Mouse (Mus musculus) kidney, adult 9 months (tissue): ENCODE data around the gene Palm.

Experiments
- DNase-seq: peaks from one replicate; pipeline ENCODE4 v3.0.0; 2022

Gene Palm

DNA sequence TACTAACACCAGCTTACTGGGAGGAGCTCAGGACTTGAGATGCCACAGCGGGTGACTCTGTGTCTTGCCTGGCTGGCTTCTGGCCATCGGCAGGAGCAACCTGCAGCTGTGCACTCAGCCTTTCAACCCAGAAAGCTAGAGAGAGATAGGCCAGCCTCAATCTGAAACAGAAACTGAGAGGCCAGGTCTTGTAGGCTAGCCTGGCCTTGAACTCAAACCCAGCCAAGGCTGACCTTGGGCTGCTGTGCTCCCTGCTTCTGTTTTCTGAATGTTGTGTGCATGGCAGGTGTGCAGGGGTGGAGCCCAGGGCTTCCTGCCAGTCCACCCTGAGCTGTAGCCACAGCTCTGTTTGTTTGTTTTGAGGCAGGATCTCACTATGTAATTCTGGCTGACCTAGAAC lies 20.2 kb upstream of the Palm start:
- no peak for DNase-seq

DNA sequence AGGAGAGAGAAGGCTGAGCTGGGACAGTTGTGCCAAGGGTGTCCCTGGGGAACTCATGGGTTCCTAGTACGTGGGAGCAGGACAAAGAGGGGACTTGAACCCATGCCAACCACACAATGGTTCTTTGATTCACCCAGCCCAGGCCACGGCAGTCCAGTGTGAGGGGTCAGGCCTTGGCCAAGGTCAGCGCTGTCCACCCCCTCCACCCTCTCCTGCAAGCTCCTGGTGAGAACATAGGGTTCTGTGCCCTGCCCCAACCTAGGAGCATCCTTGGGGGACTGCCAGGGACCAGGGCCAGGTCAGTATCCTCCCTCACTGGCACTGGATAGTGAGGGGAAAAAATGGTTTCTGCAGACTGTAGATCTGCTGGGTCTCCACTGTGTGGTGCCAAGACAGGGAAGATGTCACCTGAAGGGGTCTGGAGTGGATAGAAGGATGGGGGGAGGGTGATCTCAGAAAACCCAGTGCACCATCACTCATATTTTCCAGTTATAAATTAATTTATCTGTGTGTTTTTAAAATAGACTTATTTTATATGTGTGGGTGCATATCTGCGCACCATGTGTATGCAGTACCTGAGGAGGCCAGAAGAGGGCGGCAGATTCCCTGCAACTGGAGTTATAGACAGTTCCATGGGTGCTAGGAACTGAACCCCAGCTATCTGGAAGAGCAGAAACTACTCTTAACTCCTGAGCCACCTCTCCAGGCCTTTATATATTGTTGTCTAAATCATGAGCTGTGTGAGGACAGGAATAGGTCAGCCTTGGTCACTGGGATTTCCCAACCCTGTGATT lies 18.7 kb upstream of the Palm start:
- no peak for DNase-seq

DNA sequence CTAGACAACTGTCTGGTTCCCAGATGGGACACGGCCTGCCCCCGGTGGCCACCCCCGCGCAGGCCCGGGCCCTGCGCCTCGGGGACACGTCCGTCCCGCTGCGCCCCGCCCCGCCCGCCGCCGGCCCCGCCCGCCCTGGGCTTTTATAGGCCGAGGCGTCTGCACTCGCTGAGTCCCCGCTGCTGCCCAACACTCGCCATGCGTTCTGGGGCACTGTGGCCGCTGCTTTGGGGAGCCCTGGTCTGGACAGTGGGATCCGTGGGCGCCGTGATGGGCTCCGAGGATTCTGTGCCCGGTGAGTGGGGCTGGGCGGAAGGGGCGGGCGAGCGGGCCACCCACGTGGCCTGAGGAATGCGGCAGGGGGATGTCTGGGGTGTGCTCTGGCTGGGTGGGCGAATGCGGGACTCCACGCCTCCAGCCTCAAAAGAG lies 16.3 kb upstream of the Palm start, which contains the start of gene Fstl3:
TSS of gene Fstl3 (plus strand) at position 170 of the 429 bp plus-strand sequence.
- no peak for DNase-seq

DNA sequence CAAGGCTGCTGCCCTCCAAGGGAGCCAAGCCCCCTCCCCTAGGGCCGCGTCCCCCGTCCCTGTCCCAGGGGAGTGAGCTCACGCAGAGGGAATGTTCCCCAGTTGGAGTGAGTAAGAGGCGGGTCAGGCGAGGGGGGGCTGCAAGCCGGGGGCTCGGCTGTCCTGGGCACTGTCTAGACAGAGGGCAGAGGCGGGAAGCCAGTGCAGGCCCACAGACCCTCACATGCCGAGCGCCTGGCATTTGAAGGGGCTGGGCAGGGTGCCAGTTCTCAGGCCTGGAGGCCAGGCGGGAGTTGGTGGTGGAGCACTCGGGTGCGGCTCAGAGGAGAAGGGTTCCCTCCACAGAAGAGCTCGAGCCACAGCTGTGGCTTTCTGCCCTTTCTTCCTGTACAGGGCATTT lies 15.4 kb upstream of the Palm start:
- DNase-seq: no peak

DNA sequence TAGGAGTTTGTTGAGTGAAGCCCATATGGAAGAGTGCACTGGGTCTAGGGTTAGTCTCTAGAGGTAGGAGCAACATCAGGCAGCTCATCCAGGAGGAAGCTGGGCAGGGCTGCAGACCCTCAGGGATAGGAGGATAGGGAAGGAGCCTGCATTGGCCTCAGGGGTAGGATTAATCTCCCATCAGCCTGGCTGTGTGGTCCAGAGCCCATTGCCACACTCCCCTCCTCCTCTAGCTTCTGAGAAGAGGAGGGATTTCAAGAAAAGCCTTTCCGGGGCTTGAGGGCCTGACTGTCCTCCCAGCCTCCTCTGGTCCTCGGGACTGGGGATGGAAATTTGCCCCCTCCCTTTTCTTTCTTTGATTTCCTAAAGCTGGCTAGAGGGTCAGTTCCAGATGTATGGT lies 14.2 kb upstream of the Palm start:
- DNase-seq: no peak

DNA sequence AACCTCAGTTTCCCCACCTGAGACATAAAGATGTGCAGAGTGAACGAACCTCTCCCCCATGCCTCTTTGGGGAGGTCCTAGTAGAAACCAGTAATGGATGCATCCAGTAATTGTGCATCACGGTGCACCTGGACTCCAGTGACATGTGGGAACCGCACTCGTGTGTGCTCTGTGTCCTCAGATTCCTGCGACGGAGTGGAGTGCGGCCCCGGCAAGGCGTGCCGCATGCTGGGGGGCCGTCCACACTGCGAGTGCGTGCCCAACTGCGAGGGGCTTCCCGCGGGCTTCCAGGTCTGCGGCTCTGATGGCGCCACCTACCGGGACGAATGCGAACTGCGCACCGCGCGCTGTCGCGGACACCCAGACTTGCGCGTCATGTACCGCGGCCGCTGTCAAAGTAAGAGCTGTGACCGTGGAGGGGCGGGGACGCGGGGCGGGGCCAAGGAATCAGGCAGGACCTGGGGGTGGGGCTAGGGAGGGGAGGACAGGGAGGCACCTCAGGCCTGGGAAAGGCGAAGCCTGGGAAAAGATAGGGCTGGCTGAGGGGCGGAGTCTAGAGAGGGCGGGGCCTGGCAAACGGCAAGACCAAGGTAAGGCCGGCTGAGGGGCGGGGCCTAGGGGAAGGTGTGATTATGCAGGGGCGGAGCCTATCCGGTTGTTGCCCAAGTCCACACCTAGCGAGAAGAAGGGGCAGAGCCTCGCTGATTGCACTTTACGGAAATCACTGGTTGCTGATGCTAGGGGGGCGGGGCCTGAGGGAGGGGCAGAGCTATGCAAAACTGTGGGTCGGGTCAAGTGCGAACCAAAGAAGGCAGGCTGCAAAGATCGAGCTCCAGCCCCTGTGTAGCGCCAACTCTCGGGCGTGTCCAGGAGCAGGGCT lies 13.3 kb upstream of the Palm start:
- peak; percentile 100 for DNase-seq

DNA sequence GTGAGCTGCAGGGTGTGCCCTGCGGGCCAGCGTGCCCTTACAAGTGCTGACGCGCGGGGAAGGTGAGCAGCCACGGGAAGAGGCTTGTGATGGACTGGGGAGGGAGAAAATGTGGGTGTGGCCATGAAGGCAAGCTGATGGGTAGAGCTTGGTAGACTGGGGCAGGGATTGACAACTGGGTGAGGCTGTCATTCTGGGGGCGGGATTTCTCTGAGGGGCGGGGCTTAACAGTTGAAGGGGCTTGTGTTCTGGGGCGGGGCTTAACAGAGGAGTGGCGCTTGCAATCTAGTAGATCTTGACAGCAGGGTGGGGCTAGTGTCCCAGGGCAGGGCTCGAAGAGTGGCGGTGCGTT lies 12.7 kb upstream of the Palm start:
- no peak for DNase-seq

DNA sequence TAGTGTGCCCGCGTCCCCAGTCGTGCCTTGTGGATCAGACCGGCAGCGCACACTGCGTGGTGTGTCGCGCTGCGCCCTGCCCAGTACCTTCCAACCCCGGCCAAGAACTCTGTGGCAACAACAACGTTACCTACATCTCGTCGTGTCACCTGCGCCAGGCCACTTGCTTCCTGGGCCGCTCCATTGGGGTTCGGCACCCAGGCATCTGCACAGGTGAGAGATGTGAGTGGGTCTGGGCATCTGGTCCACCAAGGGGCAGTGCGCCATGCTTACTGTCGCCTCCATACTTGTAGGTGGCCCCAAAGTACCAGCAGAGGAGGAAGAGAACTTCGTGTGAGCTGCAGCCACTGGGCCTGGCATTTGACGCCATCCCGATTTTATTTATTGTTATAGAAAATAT lies 12.2 kb upstream of the Palm start:
- DNase-seq: no peak

DNA sequence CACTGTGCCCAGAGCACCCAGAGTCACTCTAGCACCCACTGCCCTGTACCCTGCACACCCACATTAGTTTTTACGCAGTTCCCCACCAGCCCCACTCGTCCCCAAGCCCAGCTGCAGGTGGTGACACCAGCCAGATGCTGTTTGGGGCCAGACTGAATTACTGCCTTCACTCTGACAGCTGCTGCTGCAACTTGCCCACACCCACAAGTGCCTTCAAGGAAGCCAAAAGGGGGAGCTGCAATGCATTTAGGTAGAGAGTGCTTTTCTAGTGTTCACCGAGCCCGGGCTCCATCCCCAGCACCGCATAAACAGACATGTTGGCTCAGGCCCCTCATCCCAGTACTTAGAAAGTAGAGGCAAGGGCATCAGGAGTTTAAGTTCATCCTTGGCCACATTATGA lies 11.4 kb upstream of the Palm start:
- DNase-seq: no peak

DNA sequence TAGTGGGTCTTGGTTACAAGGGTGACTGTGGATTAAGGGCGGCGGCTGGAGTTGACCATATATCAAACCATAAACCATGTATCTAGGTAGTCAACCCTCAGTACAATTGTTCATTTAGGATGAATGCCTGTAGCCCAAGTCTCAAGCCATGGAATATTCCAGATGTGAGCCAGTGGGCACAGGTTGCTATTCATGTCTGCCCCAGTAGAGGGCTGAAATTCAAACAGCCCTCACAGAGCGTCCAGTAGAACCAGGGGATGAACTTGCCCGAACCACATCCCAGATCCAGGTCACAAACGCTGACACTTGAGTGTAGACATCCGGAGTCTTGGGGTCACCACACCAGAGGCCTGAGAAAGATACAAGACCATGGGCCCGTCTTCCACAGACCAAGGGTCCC lies 10.3 kb upstream of the Palm start:
- no peak for DNase-seq

DNA sequence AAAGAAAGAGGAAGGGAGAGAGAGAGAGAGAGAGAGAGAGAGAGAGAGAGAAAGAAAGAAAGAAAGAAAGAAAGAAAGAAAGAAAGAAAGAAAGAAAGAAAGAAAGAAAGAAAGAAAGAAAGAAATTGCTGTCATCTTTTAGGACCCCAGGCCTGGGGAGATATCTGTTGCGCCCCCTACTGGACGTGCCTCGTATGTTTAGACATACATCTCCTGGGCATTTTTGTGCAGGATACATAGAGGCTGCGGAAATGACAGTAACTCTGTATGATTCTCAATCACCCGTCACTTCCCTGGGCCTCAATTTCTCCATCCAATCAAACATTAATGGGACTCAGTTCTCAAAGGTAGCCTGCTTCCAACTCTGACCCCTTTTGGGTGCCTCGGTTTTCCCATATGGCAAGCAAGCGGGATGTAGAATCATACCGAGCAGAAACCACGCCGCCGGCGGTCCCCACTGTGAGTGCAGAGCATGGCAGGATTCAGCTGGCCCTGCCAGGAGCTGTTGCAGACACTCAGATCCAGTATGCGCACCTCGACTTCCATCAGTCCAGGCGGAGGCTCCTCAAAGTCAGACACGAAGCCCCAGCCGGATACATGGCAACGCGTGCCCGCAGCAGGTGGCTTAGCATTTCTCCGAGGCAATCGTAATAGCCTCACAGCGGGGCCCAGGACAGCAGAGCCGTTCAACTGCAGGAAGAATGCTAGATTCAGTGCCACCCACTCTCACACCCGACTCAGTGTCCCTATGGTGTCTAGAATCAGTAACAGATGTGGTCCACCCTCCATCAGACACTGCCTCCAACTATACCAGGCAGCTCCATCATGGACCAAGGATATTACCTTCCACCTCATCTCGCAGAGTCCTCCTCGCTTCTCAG lies 9.2 kb upstream of the Palm start:
- DNase-seq: no peak

DNA sequence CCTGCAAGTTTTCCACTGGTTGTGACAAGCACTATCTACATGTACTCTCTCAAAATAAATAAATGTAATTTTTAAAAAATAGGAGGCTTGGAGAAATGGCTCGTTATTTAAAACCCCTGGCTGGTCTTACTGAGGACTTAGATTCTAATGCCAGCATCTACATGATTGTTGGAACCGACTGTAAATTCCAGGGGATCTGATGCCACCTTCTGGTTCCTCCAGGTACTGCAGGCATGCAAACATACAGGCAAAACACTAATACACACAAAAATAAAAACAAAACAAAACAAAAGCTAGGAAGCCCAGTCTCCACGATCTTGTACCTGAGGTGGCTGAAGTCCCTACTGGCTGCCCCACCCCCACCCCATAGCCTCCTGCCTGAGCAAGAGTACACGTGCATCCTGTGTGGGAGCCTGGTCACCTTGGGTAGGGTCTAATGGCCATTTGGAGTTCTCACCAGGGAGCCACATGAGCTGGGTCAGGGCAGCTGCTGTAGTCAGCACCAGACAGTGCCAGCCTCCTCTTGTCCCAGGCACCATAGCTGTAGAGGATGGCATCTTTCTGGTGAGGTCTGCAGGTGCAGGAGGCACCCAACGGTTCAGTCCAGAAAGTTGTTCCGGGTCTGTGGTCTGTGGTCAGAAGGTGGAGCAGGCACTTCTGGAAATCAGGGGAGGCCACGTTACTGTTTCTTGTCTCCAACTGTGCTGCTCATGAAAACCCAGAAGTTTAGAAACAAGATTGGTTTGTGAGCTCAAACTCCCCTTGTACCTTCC lies 4.8 kb upstream of the Palm start:
- peak; percentile 89 for DNase-seq

DNA sequence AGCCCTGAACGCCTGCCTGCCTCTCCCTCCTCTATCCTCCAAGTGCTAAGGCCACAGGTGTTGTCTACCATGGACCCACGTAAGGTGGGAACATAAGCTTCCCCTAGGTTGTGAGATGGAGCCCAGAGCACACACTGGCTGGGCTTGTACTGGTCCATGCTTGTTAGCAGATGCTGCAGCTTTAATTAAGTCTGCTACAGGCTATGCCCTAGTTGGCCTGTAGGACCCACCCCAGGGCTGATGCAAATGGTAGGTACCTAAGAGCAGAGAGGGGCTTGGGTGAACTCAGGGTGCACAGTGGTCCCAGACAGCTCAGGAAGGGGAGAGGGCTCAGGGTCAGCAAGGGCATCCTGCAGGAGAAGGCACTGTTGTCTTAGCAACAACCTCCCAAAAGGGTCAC lies 3.8 kb upstream of the Palm start:
- DNase-seq: no peak

DNA sequence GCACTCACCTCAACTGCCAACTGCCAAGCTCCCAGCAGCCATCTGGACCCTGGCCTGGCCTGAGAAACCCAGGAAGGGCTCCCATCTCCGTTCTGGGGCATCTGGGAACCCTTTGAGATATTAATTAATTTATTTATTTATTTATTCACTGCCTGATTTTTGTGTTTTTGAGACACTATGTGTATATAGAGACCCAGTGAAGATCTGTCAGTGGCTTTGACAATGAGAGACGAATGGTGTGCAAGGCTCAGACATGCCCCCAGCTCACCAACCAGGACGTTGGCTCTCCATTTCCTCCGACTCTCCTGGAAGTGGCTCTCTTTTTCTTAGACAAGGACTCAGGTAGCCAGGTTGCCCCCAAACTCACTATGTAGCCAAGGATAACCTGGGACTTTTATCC lies 2.5 kb upstream of the Palm start, which contains the start of gene Prss57:
TSS of gene Prss57 (minus strand) at position 101 of the 400 bp plus-strand sequence.
- DNase-seq: no peak

DNA sequence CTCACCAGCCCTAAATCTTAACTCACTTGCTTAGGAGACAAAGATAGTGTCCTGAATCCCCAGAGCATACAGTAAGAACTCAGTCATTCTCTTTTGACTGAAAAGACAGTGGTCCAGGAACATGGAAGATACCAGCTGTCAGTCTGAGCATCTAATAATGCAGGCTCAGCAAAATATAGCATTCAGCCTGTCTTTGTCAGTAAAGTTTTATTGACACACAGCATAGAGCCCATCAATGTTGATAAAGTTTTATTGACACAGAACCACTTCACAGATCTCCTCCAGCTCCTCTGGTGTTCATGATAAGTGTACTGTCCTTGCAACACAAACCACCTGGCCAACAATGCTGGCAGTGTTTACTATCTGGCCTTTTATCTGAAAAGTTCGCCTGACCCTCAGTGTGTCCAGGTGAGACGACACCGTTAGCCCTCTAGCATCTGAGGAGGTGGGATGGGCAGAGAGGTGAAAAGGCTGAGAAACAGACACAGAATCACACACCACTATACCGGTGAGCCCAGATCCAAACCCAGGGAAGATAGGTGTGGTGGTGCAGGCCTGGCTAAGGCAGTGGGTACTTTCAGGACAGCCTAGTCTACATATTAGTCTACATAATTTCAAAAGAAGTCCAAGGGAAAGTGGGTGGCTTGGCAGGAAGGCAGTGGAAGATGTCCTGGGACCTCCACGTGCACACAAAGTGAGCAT lies 882 bp upstream of the Palm start:
- no peak for DNase-seq

DNA sequence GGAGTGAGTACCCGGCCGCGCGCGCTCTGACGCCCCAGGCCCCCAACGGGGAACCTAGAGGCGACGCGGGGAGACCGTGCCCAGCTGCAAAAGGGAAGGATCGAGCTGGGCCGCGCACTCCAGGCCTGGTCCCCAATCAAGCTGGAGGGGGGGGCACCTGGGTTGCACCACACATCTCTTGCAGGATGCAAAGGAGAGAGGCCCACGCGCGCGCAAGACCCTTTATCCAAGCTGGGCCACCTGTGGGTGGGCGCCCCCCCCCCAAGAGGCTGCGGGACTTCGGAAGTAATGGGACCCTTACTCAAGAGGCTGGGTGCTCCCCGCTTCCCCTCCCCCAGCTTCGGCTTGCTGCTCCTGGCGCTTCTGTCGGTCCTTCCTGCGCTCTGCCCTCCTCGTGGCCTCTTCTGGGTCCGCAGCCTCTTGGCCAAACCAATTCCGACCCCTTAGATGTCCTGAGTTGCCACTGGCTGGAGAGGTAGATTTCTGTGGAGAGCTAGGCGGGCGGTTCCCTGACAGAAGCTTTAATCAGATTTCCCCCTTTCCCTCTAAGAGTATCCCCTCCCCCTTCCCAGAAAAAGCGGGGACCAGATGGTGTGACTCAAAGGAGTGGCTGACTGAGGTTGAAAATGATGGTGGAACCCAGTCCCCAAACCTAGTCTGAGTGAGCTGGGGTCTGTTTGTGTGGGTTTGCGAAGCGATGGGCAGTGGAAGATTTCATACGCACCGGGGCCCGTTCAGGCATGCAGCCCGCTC lies 542 bp downstream of the Palm start:
- DNase-seq: peak; percentile 49

DNA sequence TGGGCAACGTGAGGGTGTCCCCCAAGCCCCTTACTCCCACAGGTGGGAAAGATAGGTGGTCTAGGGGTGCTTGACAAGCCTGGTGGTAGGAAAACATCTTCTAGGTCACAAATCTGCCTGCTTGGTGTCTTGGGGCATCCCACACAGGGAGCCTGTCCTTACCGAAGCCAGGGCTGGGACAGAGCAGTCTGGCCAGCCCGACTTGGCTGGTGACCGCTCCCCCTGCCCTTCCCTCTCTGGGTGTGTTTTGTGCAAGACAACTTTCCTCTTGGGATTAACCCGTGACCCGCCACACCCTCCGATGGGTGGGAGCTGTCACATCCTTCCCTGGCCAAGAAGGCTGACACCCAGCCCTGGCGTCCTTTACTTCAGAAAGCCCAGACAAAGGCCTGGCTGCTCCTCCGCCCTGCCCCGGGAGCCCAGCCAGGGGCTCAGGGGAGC lies 1.1 kb downstream of the Palm start:
- peak; percentile 93 for DNase-seq

DNA sequence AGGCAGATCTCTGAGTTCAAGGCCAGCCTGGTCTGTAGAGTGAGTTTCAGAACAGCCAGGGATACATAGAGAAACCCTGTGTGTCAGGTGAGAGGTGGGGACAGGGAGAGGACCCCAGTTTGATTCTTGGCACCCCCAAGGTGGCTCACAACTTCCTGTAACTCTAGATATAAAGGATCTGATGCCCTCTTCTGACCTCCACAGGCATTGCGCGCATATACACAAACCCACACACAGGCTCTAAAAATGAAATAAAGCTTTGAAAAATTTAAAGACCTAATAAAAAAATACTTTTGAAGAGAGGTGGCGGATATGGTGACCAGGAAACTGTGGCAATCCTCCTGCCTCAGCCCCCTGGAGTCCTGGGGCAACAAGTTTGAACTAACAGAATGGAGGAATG lies 2.5 kb downstream of the Palm start:
- DNase-seq: no peak

DNA sequence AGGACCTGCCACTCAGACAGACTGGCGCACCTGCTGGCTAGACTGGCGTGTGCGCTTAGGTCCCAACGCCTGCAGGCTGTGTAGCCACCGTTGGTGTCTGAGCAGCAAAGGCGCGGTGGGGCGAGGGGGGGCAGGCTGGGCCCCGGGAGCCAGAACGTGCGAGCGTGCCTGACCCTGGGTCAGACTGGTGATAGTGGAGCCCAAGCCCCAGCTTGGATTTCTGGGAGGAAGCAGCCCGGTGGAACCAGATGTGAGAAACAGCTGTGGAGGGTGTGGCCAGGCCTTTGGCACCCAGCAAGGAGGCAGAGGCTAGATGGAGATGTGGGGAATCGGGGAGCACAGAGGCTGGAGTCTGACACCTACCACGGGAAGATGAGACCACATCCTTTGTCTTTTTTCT lies 4.0 kb downstream of the Palm start:
- no peak for DNase-seq

DNA sequence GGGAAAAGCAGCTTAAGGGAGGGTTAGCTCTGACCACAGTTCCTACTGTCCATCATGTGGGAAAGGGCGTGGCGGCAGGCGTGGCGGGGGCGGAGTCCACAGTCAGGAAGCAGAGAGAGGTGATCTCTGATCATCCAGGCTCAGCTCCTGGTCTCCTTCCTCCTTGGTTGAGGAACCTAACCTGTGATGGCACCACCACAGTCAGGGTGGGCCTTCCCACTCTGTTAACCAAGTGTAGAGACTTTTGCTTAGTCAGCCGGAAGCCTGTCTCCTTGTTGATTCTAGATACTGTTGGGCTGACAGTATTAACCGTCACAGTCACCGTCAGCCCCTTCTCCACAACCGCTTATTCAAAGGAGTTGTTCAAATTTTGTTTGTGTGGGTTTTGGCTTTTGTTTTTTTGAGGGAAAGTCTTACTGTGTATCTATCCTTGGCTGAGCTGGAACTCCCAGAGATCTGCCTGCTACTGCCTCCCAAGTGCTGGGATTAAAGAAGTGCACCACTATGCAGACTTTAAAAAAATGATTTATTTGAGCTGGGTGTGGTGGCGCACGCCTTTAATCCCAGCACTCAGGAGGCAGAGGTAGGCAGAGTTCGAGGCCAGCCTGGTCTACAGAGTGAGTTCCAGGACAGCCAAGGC lies 5.0 kb downstream of the Palm start:
- peak; percentile 85 for DNase-seq
